Mouse (Mus musculus): ENCODE data around the gene Patj. TPM values are rescaled to one million over a fixed set of nuclear protein-coding genes. Genes with fewer than 3 reads are reported as not detected.

Patj gene
- total RNA-seq, 2 experiments from 2014 or later = 2.4 to 6.2 TPM

- peak; percentile 27 for DNase-seq
- TF ChIP-seq CTCF (IDR thresholded peaks at IDR 0.05) = peak; percentile 73
- no peak overlapping the region for H3K27ac ChIP-seq
- no peak overlapping the region for H3K4me3 ChIP-seq
- intact Hi-C loops (cut with DNase I) = loop anchor here (1.0 kb wide), 1 partner anchor 157 kb away; no protein-coding TSS in a partner anchor
These were observed 149.8 kb downstream of the Patj start for GRCm38 (mm10) chr4:98545376-98545775.

- Histone ChIP-seq H3K4me3 (no peak overlapping the region), H3K27ac (no peak overlapping the region)
- intact Hi-C loops (cut with DNase I) = no loop called here
- no peak for DNase-seq
- no peak for TF ChIP-seq CTCF (IDR thresholded peaks at IDR 0.05)
These were observed 151.0 kb downstream of the Patj start for GRCm38 (mm10) chr4:98546456-98547176.

DNA sequence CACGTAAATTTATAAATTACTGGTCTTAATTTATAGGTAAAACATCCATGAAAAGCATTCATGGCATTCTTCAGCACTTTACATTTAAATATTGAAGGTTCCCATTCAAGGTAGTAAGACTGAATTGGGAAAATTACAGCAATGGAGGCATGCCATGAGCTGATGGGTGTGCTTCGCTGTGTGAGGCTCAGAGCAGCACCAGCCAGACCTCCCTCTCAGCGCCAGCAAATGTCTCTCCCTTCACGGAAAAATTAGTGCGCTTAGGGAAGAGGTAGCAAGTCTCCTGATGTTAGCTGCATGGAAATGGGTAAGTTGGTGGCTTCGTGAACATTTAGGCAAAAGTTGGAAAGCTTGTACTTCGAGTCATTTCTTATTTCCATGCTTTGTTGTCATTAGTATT, 153.9 kb downstream of the Patj start:
- intact Hi-C loops (cut with DNase I) = no loop called here
- no peak overlapping the region for H3K27ac ChIP-seq

DNA sequence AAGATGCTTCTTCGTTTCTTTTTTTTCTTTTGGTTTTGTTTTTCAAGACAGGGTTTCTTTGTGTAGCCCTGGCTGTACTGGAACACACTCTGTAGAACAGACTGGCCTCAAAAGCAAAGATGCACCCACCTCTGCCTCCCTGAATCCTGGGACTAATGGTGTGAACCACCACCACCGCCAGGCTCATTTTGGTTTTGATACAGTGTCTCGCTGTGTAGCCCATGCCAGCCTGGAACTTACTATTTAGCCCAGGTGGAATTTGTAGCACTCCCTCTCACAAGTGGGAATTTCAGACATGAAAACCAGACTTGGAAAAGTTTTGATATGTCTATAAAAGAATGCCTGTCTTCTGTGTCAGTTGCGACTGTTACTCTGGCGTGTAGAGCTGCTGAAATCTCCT, 154.5 kb downstream of the Patj start:
- TF ChIP-seq CTCF (IDR thresholded peaks at IDR 0.05) = no peak
- no peak for DNase-seq
- intact Hi-C loops (cut with DNase I) = no loop called here
- Histone ChIP-seq H3K4me3 (no peak overlapping the region), H3K27ac (no peak overlapping the region)

More for the DNA sequence above, 153.9 kb downstream of the Patj start:
- H3K4me3 ChIP-seq = no peak overlapping the region
- no peak for TF ChIP-seq CTCF (IDR thresholded peaks at IDR 0.05)
- DNase-seq = no peak

DNA sequence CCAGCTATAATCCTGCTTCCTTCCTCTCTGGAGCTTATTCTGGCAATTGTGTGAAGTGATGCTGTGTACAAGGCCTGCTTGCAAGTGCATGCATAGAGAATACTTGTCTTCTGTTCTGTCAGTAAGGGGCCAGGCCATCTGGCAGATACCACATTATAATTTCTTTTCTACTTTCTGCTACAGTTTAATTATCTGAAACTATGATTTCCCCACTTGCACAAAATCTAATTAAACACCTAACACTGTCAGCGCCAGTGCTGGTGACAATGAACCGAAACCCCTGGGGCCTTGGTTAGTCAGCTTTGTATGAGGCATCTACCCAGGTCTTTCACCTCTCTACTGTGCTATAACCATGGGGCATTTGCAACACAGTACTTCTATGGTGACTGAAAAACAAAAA, 160.1 kb downstream of the Patj start:
- DNase-seq = no peak
- intact Hi-C loops (cut with DNase I) = no loop called here
- no peak for TF ChIP-seq CTCF (IDR thresholded peaks at IDR 0.05)
- Histone ChIP-seq H3K4me3 (no peak overlapping the region), H3K27ac (no peak overlapping the region)

DNA sequence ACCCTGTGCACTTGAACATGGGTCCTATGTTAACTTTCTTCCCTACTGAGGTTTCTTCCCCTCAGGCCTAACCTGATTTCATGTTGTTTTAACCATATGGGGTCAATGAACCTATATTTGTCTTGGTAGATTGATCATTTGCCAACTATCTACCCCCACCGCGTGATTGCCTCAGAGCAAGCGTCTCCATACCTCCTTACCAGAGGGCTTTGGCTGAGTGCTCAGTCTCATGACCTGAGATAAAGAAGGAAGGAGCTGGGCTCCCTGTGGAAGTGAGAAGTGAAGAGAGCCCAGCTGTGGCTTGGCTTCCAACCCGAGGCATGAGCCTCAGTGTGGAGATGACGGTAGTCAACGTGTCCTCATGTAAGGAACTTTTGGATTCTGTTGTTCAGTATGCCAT, 160.9 kb downstream of the Patj start:
- TF ChIP-seq CTCF (IDR thresholded peaks at IDR 0.05) = no peak
- Histone ChIP-seq H3K4me3 (no peak overlapping the region), H3K27ac (no peak overlapping the region)
- intact Hi-C loops (cut with DNase I) = no loop called here
- DNase-seq = no peak

DNA sequence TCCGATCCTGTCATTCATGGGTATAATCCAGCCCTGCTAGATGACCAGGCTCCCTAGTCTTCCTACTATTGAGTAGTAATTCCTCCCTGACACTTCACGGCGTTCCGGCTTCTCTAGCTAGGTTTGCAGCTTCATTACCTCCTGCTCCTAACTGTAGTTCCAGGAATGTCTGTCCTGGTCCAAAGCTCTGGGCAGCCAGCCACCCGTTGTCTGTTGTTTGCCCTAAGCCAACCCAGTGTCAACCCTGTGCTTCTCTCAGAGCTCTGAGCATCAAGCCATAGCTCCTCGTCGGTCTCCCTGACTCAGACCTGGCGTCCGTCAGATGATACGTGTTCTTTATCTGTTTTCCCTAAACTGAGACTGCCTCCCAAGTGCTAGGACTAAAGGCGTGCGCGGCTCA, 161.6 kb downstream of the Patj start:
- intact Hi-C loops (cut with DNase I) = no loop called here
- Histone ChIP-seq H3K4me3 (no peak overlapping the region), H3K27ac (no peak overlapping the region)
- DNase-seq = peak; percentile 22
- TF ChIP-seq CTCF (IDR thresholded peaks at IDR 0.05) = no peak

DNA sequence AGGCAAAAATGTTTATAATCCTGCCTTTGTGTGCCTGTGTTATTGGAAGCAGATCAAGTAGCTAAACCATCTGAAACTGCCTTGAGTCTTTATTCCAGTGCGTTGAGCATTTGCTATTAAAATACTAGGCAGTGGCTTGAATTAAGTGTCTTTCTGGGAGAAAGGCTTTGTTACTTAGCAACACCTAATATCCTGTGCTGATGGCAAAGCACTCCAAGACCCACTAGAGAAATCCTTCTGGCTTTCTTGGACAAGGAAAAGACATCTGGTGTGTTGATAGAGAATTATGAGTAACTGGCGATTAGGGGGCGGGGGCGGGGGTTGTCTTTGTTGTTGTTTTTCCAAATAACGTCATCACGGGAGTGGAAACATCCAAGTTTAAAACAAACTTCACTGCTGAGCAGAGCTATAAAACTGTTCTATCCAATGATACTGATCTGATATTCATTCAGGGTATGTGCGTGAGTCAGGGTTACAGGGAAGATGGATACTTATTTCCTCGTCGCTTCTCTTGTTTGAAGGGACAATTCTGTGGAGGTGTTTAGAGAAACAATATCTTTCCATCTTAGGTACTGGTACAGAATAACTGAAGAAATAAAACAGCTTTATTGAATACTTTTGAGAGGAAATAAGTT, 164.7 kb downstream of the Patj start:
- H3K27ac ChIP-seq = no peak overlapping the region
- DNase-seq = no peak
- no peak overlapping the region for H3K4me3 ChIP-seq
- no peak for TF ChIP-seq CTCF (IDR thresholded peaks at IDR 0.05)
- intact Hi-C loops (cut with DNase I) = no loop called here

- no peak for DNase-seq
- TF ChIP-seq CTCF (IDR thresholded peaks at IDR 0.05) = no peak
- intact Hi-C loops (cut with DNase I) = no loop called here
- H3K27ac ChIP-seq = 0 out of 2 replicates have a peak overlapping the region, but pooled peaks have one; percentile 24
- H3K4me3 ChIP-seq = no peak overlapping the region
These were observed 167.5 kb downstream of the Patj start for GRCm38 (mm10) chr4:98563082-98563481.

DNA sequence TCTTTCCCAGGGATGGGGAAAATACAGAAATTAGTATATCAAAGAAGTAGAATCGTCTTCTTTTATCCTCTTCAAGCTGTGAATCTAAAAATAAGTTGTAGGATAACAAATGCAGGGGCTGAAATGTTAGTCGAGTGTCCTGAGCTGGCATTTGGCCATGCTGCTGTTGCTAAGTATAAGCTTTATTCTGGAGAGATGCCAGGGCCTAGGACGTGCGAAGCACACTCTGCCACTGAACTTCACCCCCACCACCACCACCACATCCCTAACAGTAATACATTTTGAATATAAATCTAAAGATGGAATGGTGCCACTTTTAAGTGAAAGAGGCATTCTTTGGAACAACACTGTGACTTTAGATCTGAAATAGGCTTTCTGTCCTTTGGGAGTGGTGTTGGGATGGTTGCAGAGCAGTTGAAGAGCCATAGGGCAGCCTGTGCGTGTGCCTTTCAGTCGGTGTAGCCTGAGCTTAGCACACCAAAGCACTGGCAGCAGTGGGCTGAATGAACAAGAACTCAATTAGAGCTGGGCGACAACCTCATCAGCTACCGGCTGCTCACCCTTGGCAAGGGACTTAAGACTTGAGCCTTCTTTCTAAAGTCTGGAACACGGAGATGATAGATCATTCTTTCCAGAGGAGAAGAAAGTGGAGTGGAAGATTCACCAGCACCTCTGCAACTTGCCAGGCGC, 168.1 kb downstream of the Patj start:
- intact Hi-C loops (cut with DNase I) = no loop called here
- no peak for TF ChIP-seq CTCF (IDR thresholded peaks at IDR 0.05)
- DNase-seq = peak; percentile 54
- peak overlapping the region; percentile 40; the same call in 1 of the 2 replicates for H3K27ac ChIP-seq
- H3K4me3 ChIP-seq = no peak overlapping the region

GRCm38 (mm10) chr4:98564196-98564865, 168.7 kb downstream of the Patj start:
- intact Hi-C loops (cut with DNase I) = no loop called here
- Histone ChIP-seq H3K4me3 (no peak overlapping the region), H3K27ac (no peak overlapping the region)
- DNase-seq = no peak
- TF ChIP-seq CTCF (IDR thresholded peaks at IDR 0.05) = no peak

DNA sequence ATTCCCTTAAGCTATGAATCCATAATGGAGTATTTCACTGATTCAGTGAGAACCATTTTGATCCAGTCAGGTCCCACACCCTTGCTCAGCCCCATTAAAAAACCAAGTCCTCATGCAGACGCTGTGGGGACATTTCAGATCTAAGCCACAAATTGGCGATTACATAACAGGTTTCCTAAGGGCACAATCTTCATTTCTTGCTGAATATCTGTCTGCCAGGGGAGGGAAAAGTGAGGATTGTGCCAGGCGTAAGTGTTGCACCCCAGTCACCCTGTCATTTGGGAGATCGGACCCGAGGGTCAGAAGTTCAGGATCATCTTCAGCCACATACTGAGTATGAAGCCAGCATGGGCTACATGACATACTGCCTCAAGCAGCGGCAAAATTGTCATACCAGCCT, 171.2 kb downstream of the Patj start:
- no peak overlapping the region for H3K27ac ChIP-seq
- intact Hi-C loops (cut with DNase I) = no loop called here

DNA sequence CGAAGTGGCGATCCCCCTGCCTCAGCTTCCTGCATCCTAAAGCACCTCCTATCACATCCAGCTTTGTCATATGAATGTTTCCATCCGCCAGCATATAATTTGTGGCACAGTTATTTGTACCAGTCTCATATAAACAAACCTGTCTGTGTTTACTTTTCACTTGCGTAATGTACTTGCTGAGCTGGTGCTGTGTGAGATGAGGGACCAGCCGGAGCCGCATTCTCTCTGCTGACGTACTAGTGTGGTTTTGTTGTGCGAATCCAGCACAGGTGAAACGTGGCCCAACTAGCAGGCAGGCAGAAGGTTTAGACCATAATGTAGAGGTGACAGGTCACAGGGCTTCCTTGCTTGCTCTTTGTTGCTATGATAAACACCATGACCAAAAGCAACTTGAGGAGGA, 171.9 kb downstream of the Patj start:
- DNase-seq = no peak
- intact Hi-C loops (cut with DNase I) = no loop called here

More for the DNA sequence above, 171.2 kb downstream of the Patj start:
- no peak for TF ChIP-seq CTCF (IDR thresholded peaks at IDR 0.05)
- no peak overlapping the region for H3K4me3 ChIP-seq
- DNase-seq = no peak

More for the DNA sequence above, 171.9 kb downstream of the Patj start:
- H3K4me3 ChIP-seq = no peak overlapping the region
- no peak overlapping the region for H3K27ac ChIP-seq
- TF ChIP-seq CTCF (IDR thresholded peaks at IDR 0.05) = no peak

Data from gastrocnemius, adult 2 months (tissue).